Comparison of ENCODE assay signal across 8 mouse cellular contexts in genomic region chr10:80171760-80172526, GRCm38 (mm10). TPM values are rescaled to one million over a fixed set of nuclear protein-coding genes. Genes with fewer than 3 reads are reported as not detected.
DNase-seq lines count a peak whose midpoint lies in the region; ATAC-seq lines count a peak whose summit lies in the region.

No protein-coding gene starts in this region.

- no peaks in the 10 kb centered on the region for H3K27me3 ChIP-seq in heart, embryonic 15.5 days
- H3K27me3 ChIP-seq in limb, embryonic 13.5 days: no peaks in the 10 kb centered on the region
- H3K27me3 ChIP-seq in stomach, embryonic 16.5 days (ENCODE audit: control insufficient read depth, insufficient read depth, low read length): no peaks in the 10 kb centered on the region

- WGBS in heart, embryonic 15.5 days: 83% methylated on average over 45 of the region's 45 CpGs
- whole genome bisulfite sequencing in limb, embryonic 13.5 days: 85% methylated on average over 45 of the region's 45 CpGs
- WGBS in stomach, embryonic 16.5 days: 79% methylated on average over 44 of the region's 45 CpGs

- H3K4me2 ChIP-seq in heart, embryonic 15.5 days: peak overlapping the region; percentile 76
- H3K4me2 ChIP-seq in limb, embryonic 13.5 days (replicated peaks): peak overlapping the region; percentile 69
- H3K4me2 ChIP-seq in stomach, embryonic 16.5 days (ENCODE audit: low read depth, low read length): peak overlapping the region; percentile 49; the same call in 1 of the 2 replicates

- peak overlapping the region; percentile 88 for H3K27ac ChIP-seq in heart, embryonic 15.5 days
- peak overlapping the region; percentile 73; the same call in 1 of the 2 replicates for H3K27ac ChIP-seq in limb, embryonic 13.5 days
- H3K27ac ChIP-seq in stomach, embryonic 16.5 days (ENCODE audit: low read length): peak overlapping the region; percentile 93

- peak overlapping the region; percentile 71; the same call in 1 of the 2 replicates for H3K4me3 ChIP-seq in heart, embryonic 15.5 days
- H3K4me3 ChIP-seq in limb, embryonic 13.5 days: peak overlapping the region; percentile 57
- peak overlapping the region; percentile 67 for H3K4me3 ChIP-seq in stomach, embryonic 16.5 days (replicated peaks; ENCODE audit: low read length)

- H3K4me1 ChIP-seq in heart, embryonic 15.5 days (replicated peaks): peaks cover 39% of the 10 kb centered on the region
- H3K4me1 ChIP-seq in limb, embryonic 13.5 days: peaks cover 53% of the 10 kb centered on the region
- H3K4me1 ChIP-seq in stomach, embryonic 16.5 days (ENCODE audit: control insufficient read depth, insufficient read depth, low read length): peaks cover 18% of the 10 kb centered on the region

- ATAC-seq in heart, embryonic 15.5 days (replicated peaks; ENCODE audit: insufficient number of reproducible peaks, insufficient read depth, low FRiP score, low read depth): no peak
- ATAC-seq in limb, embryonic 13.5 days (ENCODE audit: low FRiP score, low read depth): no peak
- ATAC-seq in stomach, embryonic 16.5 days (ENCODE audit: insufficient read depth, low FRiP score): no peak

- H3K36me3 ChIP-seq in heart, embryonic 15.5 days: peaks cover 25% of the 10 kb centered on the region
- peaks cover 32% of the 10 kb centered on the region for H3K36me3 ChIP-seq in limb, embryonic 13.5 days
- peaks cover 14% of the 10 kb centered on the region; the same call in 1 of the 2 replicates for H3K36me3 ChIP-seq in stomach, embryonic 16.5 days (ENCODE audit: control insufficient read depth, insufficient read depth, low read length)

- peak; percentile 18 to 32 for DNase-seq in adrenal gland, adult 18-20 months (ENCODE audit: low spot score in 2 of 2)
- no peak for DNase-seq in adrenal gland, postnatal 4 days (ENCODE audit: low spot score in 2 of 2)
- DNase-seq in right cerebral cortex, postnatal 10 days (ENCODE audit: low spot score in 2 of 2): peak; percentile 47 to 56
- DNase-seq in right cerebral cortex, postnatal 25 days: no peak
- no peak for DNase-seq in urinary bladder, adult 18-20 months (ENCODE audit: low spot score in 2 of 2)

- H3K9me3 ChIP-seq in heart, embryonic 15.5 days (replicated peaks): no peaks in the 10 kb centered on the region
- no peaks in the 10 kb centered on the region for H3K9me3 ChIP-seq in limb, embryonic 13.5 days
- no peaks in the 10 kb centered on the region for H3K9me3 ChIP-seq in stomach, embryonic 16.5 days (replicated peaks; ENCODE audit: control insufficient read depth, low read length)

- 0 out of 2 replicates have a peak overlapping the region, but pooled peaks have one; percentile 66 for H3K9ac ChIP-seq in heart, embryonic 15.5 days
- H3K9ac ChIP-seq in limb, embryonic 13.5 days: peak overlapping the region; percentile 63; the same call in 1 of the 2 replicates
- peak overlapping the region; percentile 78 for H3K9ac ChIP-seq in stomach, embryonic 16.5 days (ENCODE audit: low read length)

RNA-seq across cellular contexts. Expression of gene 1600002K03Rik, which starts 0.8 kb away (rescaled TPM):
- total RNA-seq in adrenal gland, adult 18-20 months (2021): 10 to 100 TPM; 14.7 to 16.6 TPM
- total RNA-seq in adrenal gland, postnatal 4 days (2021): 1 to 10 TPM; 7.5 to 8.8 TPM
- polyA plus RNA-seq in heart, embryonic 15.5 days (2015; fragmentation: Nextera tagmentation; extraction: Ambion mirVana): 7.7 and 9.1 TPM in 2 replicates
- polyA plus RNA-seq in limb, embryonic 13.5 days (2015; fragmentation: Nextera tagmentation; extraction: Ambion mirVana): 9.7 and 11.0 TPM in 2 replicates
- polyA plus RNA-seq in stomach, embryonic 16.5 days (2015; fragmentation: Nextera tagmentation; extraction: Ambion mirVana): 16.4 and 16.6 TPM in 2 replicates

RNA-seq across cellular contexts. Expression of gene Cirbp, which starts 6.2 kb away (rescaled TPM):
- 10 to 100 TPM; 34.7 to 46.3 TPM for total RNA-seq in adrenal gland, adult 18-20 months (2021)
- 100 to 1,000 TPM; 296 to 322 TPM for total RNA-seq in adrenal gland, postnatal 4 days (2021)
- 86.7 and 90.2 TPM in 2 replicates for polyA plus RNA-seq in heart, embryonic 15.5 days (2015; fragmentation: Nextera tagmentation; extraction: Ambion mirVana)
- 149 and 194 TPM in 2 replicates for polyA plus RNA-seq in limb, embryonic 13.5 days (2015; fragmentation: Nextera tagmentation; extraction: Ambion mirVana)
- 69.8 and 80.8 TPM in 2 replicates for polyA plus RNA-seq in stomach, embryonic 16.5 days (2015; fragmentation: Nextera tagmentation; extraction: Ambion mirVana)

RNA-seq across cellular contexts. Expression of gene Efna2, which starts 7.3 kb away (rescaled TPM):
- 1 to 10 TPM; 1.3 to 2.1 TPM for total RNA-seq in adrenal gland, adult 18-20 months (2021)
- total RNA-seq in adrenal gland, postnatal 4 days (2021): 1 to 10 TPM; 6.5 to 7.5 TPM
- polyA plus RNA-seq in heart, embryonic 15.5 days (2015; fragmentation: Nextera tagmentation; extraction: Ambion mirVana): 8.6 and 9.7 TPM in 2 replicates
- polyA plus RNA-seq in limb, embryonic 13.5 days (2015; fragmentation: Nextera tagmentation; extraction: Ambion mirVana): 39.5 and 40.4 TPM in 2 replicates
- polyA plus RNA-seq in stomach, embryonic 16.5 days (2015; fragmentation: Nextera tagmentation; extraction: Ambion mirVana): 9.3 and 10.5 TPM in 2 replicates

RNA-seq across cellular contexts. Expression of gene Midn, which starts 23.9 kb away (rescaled TPM):
- total RNA-seq in adrenal gland, adult 18-20 months (2021): 10 to 100 TPM; 64.8 to 82.0 TPM
- 100 to 1,000 TPM; 113 to 124 TPM for total RNA-seq in adrenal gland, postnatal 4 days (2021)
- polyA plus RNA-seq in heart, embryonic 15.5 days (2015; fragmentation: Nextera tagmentation; extraction: Ambion mirVana): 11.6 and 16.8 TPM in 2 replicates
- polyA plus RNA-seq in limb, embryonic 13.5 days (2015; fragmentation: Nextera tagmentation; extraction: Ambion mirVana): 22.9 and 23.2 TPM in 2 replicates
- polyA plus RNA-seq in stomach, embryonic 16.5 days (2015; fragmentation: Nextera tagmentation; extraction: Ambion mirVana): 7.8 and 9.8 TPM in 2 replicates

RNA-seq across cellular contexts. Expression of gene Cbarp, which starts 31.3 kb away (rescaled TPM):
- 100 to 1,000 TPM; 129 to 266 TPM for total RNA-seq in adrenal gland, adult 18-20 months (2021)
- total RNA-seq in adrenal gland, postnatal 4 days (2021): 10 to 100 TPM; 49.1 to 72.7 TPM
- 1.7 and 2.9 TPM in 2 replicates for polyA plus RNA-seq in heart, embryonic 15.5 days (2015; fragmentation: Nextera tagmentation; extraction: Ambion mirVana)
- polyA plus RNA-seq in limb, embryonic 13.5 days (2015; fragmentation: Nextera tagmentation; extraction: Ambion mirVana): 7.4 and 8.1 TPM in 2 replicates
- 3.1 and 3.9 TPM in 2 replicates for polyA plus RNA-seq in stomach, embryonic 16.5 days (2015; fragmentation: Nextera tagmentation; extraction: Ambion mirVana)

Comparison
In these comparisons a context has a peak if more than half of its experiments do, and no peak if none do; other contexts are left out.
1. DNase-seq: peak in adrenal gland, adult 18-20 months (2 of 2) and right cerebral cortex, postnatal 10 days (2 of 2); none in adrenal gland, postnatal 4 days (0 of 2), right cerebral cortex, postnatal 25 days (single experiment) and urinary bladder, adult 18-20 months (0 of 2).
2. Peak in every context shown above with its lines, with median percentiles within 50 percentile points of each other: H3K27ac ChIP-seq, H3K4me2 ChIP-seq, H3K4me3 ChIP-seq and H3K9ac ChIP-seq.